Mouse (Mus musculus) midbrain, embryonic 11.5 days (tissue): ENCODE data around the gene Flt3l. TPM values are rescaled to one million over a fixed set of nuclear protein-coding genes. Genes with fewer than 3 reads are reported as not detected.
"Not testable (repeated sequence)": the region's sequence is repeated elsewhere in the genome, so short reads cannot be mapped to it uniquely, and the experiment has no call there.

Experiments used
- ATAC-seq: fragments of 200-750 bp; cut with Nextera tagmentation; 2 replicates; pipeline ENCODE4 v1.8.0; 2017; ENCODE audit warnings: moderate TSS enrichment, moderate library complexity; ENCODE audit not compliant: low FRiP score
- DNase-seq: peaks from one replicate; pipeline ENCODE4 v3.0.0; 2015; ENCODE audit warnings: low spot score; ENCODE audit errors: missing footprints
- H3K27ac ChIP-seq: fragments of 300-500 bp; sonication (generic); 2 replicates; pipeline ENCODE4 v1.5.1; 2014; ENCODE audit warnings: low read depth, low read length
- H3K27me3 ChIP-seq: fragments of 300-500 bp; sonication (generic); 2 replicates; pipeline ENCODE4 v1.6.1; 2014; ENCODE audit warnings: mild to moderate bottlenecking, low read length, moderate library complexity, mixed read lengths; ENCODE audit not compliant: control insufficient read depth, insufficient read depth
- H3K36me3 ChIP-seq: fragments of 300-500 bp; sonication (generic); 2 replicates; pipeline ENCODE4 v1.6.1; 2014; ENCODE audit warnings: mild to moderate bottlenecking, low read length, moderate library complexity, mixed read lengths; ENCODE audit not compliant: control insufficient read depth, insufficient read depth
- H3K4me1 ChIP-seq: fragments of 300-500 bp; sonication (generic); 2 replicates; pipeline ENCODE4 v1.6.1; 2014; ENCODE audit warnings: low read length; ENCODE audit not compliant: control insufficient read depth, insufficient read depth
- H3K4me2 ChIP-seq: fragments of 300-500 bp; sonication (generic); 2 replicates; pipeline ENCODE4 v1.6.1; 2014; ENCODE audit warnings: mild to moderate bottlenecking, moderate library complexity
- H3K4me3 ChIP-seq: fragments of 300-500 bp; sonication (generic); 2 replicates; pipeline ENCODE4 v1.5.1; 2014; ENCODE audit warnings: low read depth, low read length
- H3K9ac ChIP-seq: fragments of 300-500 bp; sonication (generic); 2 replicates; pipeline ENCODE4 v1.6.1; 2014; ENCODE audit warnings: low read length
- H3K9me3 ChIP-seq: fragments of 300-500 bp; sonication (generic); 2 replicates; pipeline ENCODE4 v1.6.1; 2016; ENCODE audit warnings: low read length; ENCODE audit not compliant: control insufficient read depth
- WGBS: fragments of 180-500 bp; shearing (Covaris S2); extraction: QIAGEN DNeasy Blood & Tissue Kit; methylation state at CpG from one replicate; pipeline ENCODE4 v1.1.7; 2014; 5-methylcytosine and 5-hydroxymethylcytosine counted together
- polyA plus RNA-seq: library from polyadenylated mRNA; unstranded; fragments of >200 nt; fragmentation: Nextera tagmentation; extraction: Ambion mirVana; gene quantifications from 2 replicates; pipeline ENCODE4 v1.2.1, GENCODE M21; 2014

Gene Flt3l
- polyA plus RNA-seq, 1 experiment from 2014 or later: 0.97 TPM

DNA sequence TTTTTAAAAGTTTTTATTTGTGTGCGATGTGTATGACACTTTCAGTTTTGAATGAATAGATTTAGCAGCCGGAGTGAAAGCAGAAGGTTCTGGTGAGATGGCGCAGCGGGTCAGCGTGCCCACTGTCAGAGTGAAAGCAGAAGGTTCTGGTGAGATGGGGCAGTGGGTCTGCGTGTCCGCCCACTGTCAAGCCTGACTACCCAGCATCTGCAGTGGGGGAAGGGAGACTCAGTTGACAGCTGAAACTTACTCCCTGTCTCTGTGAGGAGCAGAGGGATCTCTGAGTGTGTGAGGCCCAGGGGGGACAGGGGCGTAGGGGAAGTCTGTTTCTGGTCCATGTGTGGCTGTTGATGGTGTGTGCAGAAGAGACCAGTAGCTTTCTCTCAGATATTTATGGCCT, 18.7 kb downstream of the Flt3l start:
- peaks cover 22% of the 10 kb centered on the region for H3K36me3 ChIP-seq
- no peak for ATAC-seq
- no peak overlapping the region for H3K27ac ChIP-seq

DNA sequence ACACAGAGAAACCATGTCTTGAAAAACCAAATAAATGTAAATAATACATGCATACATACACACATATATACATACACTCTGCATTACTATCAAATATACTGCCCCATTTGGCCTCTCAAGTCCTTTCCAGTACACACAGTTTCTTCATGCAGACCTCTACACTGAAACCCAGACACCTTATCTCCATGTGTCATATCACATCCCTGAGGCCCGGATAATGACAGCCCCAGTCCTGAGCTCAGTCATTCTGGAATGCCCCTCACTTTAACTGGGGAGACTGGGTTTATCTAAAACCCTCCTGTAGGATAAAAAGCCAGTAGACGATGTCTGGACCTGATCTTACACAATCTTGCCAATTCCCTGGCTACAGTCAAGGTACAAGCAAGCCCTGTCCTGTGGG, 22.8 kb downstream of the Flt3l start:
- WGBS: 78% methylated on average over 2 of the region's 2 CpGs
- Histone ChIP-seq H3K36me3 (no peaks in the 10 kb centered on the region), H3K4me3 (no peak overlapping the region), H3K27me3 (no peaks in the 10 kb centered on the region), H3K27ac (no peak overlapping the region), H3K4me1 (no peaks in the 10 kb centered on the region), H3K9me3 (no peaks in the 10 kb centered on the region), H3K9ac (no peak overlapping the region), H3K4me2 (no peak overlapping the region)
- ATAC-seq: no peak
- DNase-seq: no peak

More for the DNA sequence above, 18.7 kb downstream of the Flt3l start:
- DNase-seq: no peak
- H3K4me1 ChIP-seq: no peaks in the 10 kb centered on the region
- no peak overlapping the region for H3K4me2 ChIP-seq
- no peak overlapping the region for H3K4me3 ChIP-seq
- no peak overlapping the region for H3K9ac ChIP-seq
- H3K27me3 ChIP-seq: no peaks in the 10 kb centered on the region
- WGBS: 79% methylated on average over 8 of the region's 8 CpGs
- no peaks in the 10 kb centered on the region for H3K9me3 ChIP-seq

DNA sequence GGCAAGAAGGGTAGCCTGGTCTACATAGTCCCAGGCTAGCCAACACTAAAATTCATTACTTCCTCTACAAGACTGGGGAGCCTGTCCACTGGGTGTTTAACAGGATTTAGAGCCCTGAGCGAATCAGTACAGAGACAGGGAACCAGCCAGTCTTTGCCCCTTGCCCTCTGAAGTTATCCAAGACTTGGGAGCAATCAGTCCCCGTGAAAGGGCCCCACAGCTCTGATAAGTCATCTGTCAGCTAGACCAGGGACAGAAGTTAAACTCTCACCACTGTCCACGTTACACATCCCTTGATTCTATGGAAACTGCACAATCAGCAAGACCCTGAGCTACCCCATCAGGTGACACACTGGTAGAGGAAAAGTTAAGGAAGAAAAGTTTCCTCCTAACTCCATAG, 23.7 kb downstream of the Flt3l start:
- no peak overlapping the region for H3K4me3 ChIP-seq
- H3K4me1 ChIP-seq: no peaks in the 10 kb centered on the region
- ATAC-seq (no peak), DNase-seq (no peak)
- no peaks in the 10 kb centered on the region for H3K9me3 ChIP-seq
- WGBS: 69% methylated on average over 3 of the region's 3 CpGs
- no peaks in the 10 kb centered on the region for H3K36me3 ChIP-seq
- H3K9ac ChIP-seq: no peak overlapping the region
- no peaks in the 10 kb centered on the region for H3K27me3 ChIP-seq
- no peak overlapping the region for H3K27ac ChIP-seq
- no peak overlapping the region for H3K4me2 ChIP-seq

DNA sequence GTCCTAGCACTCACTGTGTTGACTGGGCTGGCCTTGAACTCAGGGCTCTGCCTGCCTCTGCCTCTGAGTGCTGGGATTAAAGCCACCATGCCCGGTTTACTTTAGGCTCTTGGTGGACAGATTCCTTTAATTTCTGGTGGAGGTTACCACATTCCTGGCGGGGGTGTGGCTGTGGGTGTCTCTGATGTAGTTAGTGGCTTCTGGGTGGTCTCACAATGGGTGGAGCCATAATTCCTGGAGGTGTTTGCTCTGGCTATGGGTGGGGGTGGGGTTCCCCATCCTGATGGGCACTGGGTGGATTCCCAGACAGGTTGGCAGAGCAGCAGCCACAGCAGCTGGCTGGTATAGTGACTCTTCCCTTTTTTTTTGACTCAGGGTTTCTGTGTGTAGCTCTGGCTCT, 24.3 kb downstream of the Flt3l start:
- WGBS: 66% methylated on average over 2 of the region's 2 CpGs
- no peak overlapping the region for H3K4me2 ChIP-seq
- no peaks in the 10 kb centered on the region for H3K27me3 ChIP-seq
- no peaks in the 10 kb centered on the region for H3K9me3 ChIP-seq
- H3K4me3 ChIP-seq: no peak overlapping the region
- H3K36me3 ChIP-seq: no peaks in the 10 kb centered on the region
- DNase-seq (no peak), ATAC-seq (no peak)
- H3K9ac ChIP-seq: no peak overlapping the region
- no peaks in the 10 kb centered on the region for H3K4me1 ChIP-seq
- H3K27ac ChIP-seq: no peak overlapping the region

DNA sequence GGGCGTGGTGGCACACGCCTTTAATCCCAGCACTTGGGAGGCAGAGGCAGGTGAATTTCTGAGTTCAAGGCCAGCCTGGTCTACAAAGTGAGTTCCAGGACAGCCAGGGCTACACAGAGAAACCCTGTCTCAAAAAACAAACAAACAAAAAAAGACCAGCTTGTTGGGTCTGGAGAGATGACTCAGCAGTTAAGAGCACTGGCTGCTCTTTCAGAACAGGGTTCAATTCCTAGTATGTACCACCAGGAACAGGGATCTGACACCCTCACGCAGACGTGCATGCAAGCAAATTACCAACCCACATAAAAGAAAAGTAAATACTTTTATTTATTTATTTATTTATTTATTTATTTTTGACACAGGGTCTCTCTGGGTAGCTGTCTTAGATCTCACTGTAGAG, 26.1 kb downstream of the Flt3l start:
- not testable (repeated sequence) for ATAC-seq, H3K27me3 ChIP-seq, H3K4me3 ChIP-seq, H3K4me2 ChIP-seq, H3K36me3 ChIP-seq, H3K27ac ChIP-seq, H3K4me1 ChIP-seq, H3K9me3 ChIP-seq, H3K9ac ChIP-seq
- peak; percentile 69 for DNase-seq
- 88% methylated on average over 4 of the region's 4 CpGs for WGBS

DNA sequence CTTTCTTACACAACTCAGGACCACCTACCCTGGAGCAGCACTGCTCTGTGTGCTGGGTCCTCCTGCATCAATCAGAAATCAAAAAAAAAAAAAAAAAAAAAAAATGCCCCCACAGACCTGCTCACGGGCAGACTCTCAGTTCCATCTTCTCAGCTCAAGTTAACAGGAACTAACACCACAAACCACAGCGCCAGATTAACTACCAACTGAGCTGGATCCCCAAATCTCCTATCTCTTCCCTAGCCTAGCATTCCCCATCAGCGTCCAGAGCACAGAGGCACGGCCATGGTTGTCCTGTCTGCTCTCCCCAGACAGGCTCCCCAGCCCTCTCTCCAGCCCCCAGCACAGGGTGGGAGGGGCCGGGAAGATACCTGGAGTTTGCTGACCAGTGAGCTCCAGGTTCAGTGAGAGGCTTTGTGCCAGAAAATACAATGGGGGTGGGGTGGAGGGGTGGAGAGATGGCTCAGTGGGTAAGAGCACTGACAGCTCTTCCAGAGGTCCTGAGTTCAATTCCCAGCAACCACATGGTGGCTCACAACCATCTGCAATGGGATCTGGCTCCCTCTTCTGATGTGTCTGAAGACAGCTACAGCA, 29.1 kb downstream of the Flt3l start:
- ATAC-seq: no peak
- Histone ChIP-seq H3K9ac (no peak overlapping the region), H3K27me3 (no peaks in the 10 kb centered on the region), H3K4me3 (no peak overlapping the region), H3K27ac (no peak overlapping the region), H3K36me3 (no peaks in the 10 kb centered on the region), H3K4me2 (no peak overlapping the region), H3K4me1 (no peaks in the 10 kb centered on the region), H3K9me3 (no peaks in the 10 kb centered on the region)
- DNase-seq: peak; percentile 56
- 54% methylated on average over 5 of the region's 5 CpGs for WGBS

DNA sequence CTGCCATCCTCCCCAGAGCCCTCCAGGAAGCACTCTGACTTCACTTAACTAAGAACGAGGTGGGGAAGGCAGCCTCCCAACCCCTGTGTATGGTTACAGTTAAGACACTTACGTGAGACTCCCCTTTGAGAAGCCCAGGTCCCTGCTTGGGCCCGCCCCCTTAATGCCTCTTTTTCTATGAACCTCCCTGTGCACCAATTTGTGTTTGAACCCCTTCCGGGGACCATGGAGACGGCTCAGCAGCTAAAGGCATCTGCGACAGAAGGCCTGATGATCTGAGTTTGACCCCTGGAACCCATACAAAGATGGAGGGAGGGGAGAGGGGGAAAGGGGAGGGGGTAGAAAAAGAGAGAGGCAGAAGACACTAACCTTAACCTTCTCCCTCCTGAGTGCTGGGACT, 29.8 kb downstream of the Flt3l start:
- Histone ChIP-seq H3K9me3 (no peaks in the 10 kb centered on the region), H3K4me3 (no peak overlapping the region), H3K27ac (no peak overlapping the region), H3K4me2 (no peak overlapping the region), H3K27me3 (no peaks in the 10 kb centered on the region), H3K36me3 (no peaks in the 10 kb centered on the region), H3K9ac (no peak overlapping the region), H3K4me1 (no peaks in the 10 kb centered on the region)
- 18% methylated on average over 6 of the region's 6 CpGs for WGBS
- peak; percentile 88 for DNase-seq
- peak; percentile 54; the same call in 1 of the 2 replicates for ATAC-seq

DNA sequence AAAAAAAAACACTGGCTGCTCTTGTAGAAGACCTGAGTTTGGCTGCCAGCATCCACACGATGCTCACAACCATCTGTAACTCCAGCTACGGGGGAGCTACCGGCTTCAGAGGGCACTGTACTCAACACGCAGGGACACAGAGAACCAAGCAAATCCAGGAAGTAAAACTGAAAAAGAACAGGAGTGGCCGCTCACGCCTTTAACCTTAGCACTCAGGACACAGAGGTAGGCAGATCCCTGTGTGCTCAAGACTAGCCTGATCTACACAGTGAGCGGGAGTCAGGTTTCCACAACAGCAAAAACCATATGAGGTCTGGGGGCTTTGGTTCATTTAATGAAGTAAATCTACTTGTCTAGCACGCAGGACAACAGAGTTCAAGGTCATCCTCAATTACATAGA, 30.7 kb downstream of the Flt3l start:
- ATAC-seq (no peak), DNase-seq (no peak)
- Histone ChIP-seq H3K27me3 (no peaks in the 10 kb centered on the region), H3K9me3 (no peaks in the 10 kb centered on the region), H3K36me3 (no peaks in the 10 kb centered on the region), H3K9ac (no peak overlapping the region), H3K4me1 (no peaks in the 10 kb centered on the region), H3K27ac (no peak overlapping the region), H3K4me2 (no peak overlapping the region), H3K4me3 (no peak overlapping the region)
- 76% methylated on average over 8 of the region's 8 CpGs for WGBS

DNA sequence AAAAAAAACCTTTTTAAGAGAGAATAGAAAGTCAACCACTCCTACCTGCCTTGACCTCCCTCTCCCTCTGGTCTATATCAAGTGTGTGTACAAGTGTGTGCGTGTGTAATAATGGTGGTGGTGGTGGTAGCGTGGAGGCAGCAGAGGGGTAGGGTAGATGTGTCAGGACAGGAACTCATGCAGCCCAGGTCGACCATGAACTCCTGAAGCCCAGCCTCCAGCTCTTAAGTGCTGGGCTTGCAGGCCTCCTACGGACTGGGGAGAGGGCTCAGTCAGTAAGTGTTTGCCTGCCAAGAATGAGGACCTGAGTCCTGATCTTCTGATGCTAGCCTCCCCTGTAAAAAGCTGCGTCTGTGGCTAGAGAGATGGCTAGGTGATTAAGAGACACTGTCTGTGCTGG, 31.3 kb downstream of the Flt3l start:
- H3K9ac ChIP-seq: no peak overlapping the region
- H3K27ac ChIP-seq: no peak overlapping the region
- WGBS: 85% methylated on average over 5 of the region's 5 CpGs
- H3K9me3 ChIP-seq: no peaks in the 10 kb centered on the region
- no peaks in the 10 kb centered on the region for H3K4me1 ChIP-seq
- no peak for ATAC-seq
- DNase-seq: no peak
- no peak overlapping the region for H3K4me2 ChIP-seq
- H3K36me3 ChIP-seq: no peaks in the 10 kb centered on the region
- H3K4me3 ChIP-seq: no peak overlapping the region
- H3K27me3 ChIP-seq: no peaks in the 10 kb centered on the region
